Comparison of ENCODE assay signal across 32 mouse cellular contexts in genomic region chr11:5103986-5104509, GRCm38 (mm10). TPM values are rescaled to one million over a fixed set of nuclear protein-coding genes. Genes with fewer than 3 reads are reported as not detected.
DNase-seq lines count a peak whose midpoint lies in the region; ATAC-seq and TF ChIP-seq lines count a peak whose summit lies in the region.
"Had no signal": no experiment of that assay in that cellular context is flagged by ENCODE, and none has a peak within 500 bp of the region (broad histone marks: within the 10 kb centered on the region; RNA-seq: fewer than 3 reads in every experiment).

No protein-coding gene starts in this region.

- no peaks in the 10 kb centered on the region for H3K27me3 ChIP-seq in hindbrain, embryonic 16.5 days (replicated peaks; ENCODE audit: control insufficient read depth, insufficient read depth, low read length)
- H3K27me3 ChIP-seq in hindbrain, embryonic 14.5 days (ENCODE audit: control insufficient read depth, insufficient read depth, low read length) = no peaks in the 10 kb centered on the region
- H3K27me3 ChIP-seq in lung, embryonic 14.5 days (ENCODE audit: insufficient read depth, low read length) = no peaks in the 10 kb centered on the region
- H3K27me3 ChIP-seq in stomach, postnatal 0 days (ENCODE audit: control insufficient read depth, insufficient read depth, low read length) = no peaks in the 10 kb centered on the region
- H3K27me3 ChIP-seq: embryonic facial prominence, embryonic 12.5 days; heart, embryonic 15.5 days; liver, embryonic 15.5 days; lung, embryonic 15.5 days; midbrain, embryonic 13.5 days; stomach, embryonic 15.5 days had no signal

- 84% methylated on average over 4 of the region's 4 CpGs for WGBS in hindbrain, embryonic 16.5 days
- WGBS in hindbrain, embryonic 14.5 days = 93% methylated on average over 4 of the region's 4 CpGs
- 91% methylated on average over 4 of the region's 4 CpGs for WGBS in lung, embryonic 14.5 days
- WGBS in stomach, postnatal 0 days = 94% methylated on average over 4 of the region's 4 CpGs

- H3K4me2 ChIP-seq in hindbrain, embryonic 16.5 days (ENCODE audit: low read length) = no peak overlapping the region
- H3K4me2 ChIP-seq in hindbrain, embryonic 14.5 days (replicated peaks) = no peak overlapping the region
- H3K4me2 ChIP-seq in lung, embryonic 14.5 days = no peak overlapping the region
- H3K4me2 ChIP-seq in stomach, postnatal 0 days (replicated peaks; ENCODE audit: low read depth) = no peak overlapping the region
- H3K4me2 ChIP-seq: embryonic facial prominence, embryonic 12.5 days; heart, embryonic 15.5 days; liver, embryonic 15.5 days; lung, embryonic 15.5 days; midbrain, embryonic 13.5 days; stomach, embryonic 15.5 days had no signal

- TF ChIP-seq EP300 in stomach, postnatal 0 days (optimal IDR thresholded peaks at IDR 0.05) = no peak

- 0 out of 2 replicates have a peak overlapping the region, but pooled peaks have one; percentile 15 for H3K9ac ChIP-seq in hindbrain, embryonic 16.5 days (ENCODE audit: low read depth, low read length)
- no peak overlapping the region for H3K9ac ChIP-seq in hindbrain, embryonic 14.5 days
- peak overlapping the region; percentile 9; the same call in 1 of the 2 replicates for H3K9ac ChIP-seq in lung, embryonic 14.5 days
- H3K9ac ChIP-seq in stomach, postnatal 0 days (ENCODE audit: low read length) = no peak overlapping the region
- H3K9ac ChIP-seq: embryonic facial prominence, embryonic 12.5 days; forebrain, postnatal 0 days; heart, embryonic 15.5 days; liver, embryonic 15.5 days; lung, embryonic 15.5 days; midbrain, embryonic 13.5 days; stomach, embryonic 15.5 days had no signal

- no peak overlapping the region for H3K27ac ChIP-seq in hindbrain, embryonic 16.5 days (ENCODE audit: low read depth, low read length)
- no peak overlapping the region for H3K27ac ChIP-seq in hindbrain, embryonic 14.5 days
- no peak overlapping the region for H3K27ac ChIP-seq in lung, embryonic 14.5 days (ENCODE audit: low read depth)
- 0 out of 2 replicates have a peak overlapping the region, but pooled peaks have one; percentile 18 for H3K27ac ChIP-seq in stomach, postnatal 0 days (replicated peaks)
- H3K27ac ChIP-seq: embryonic facial prominence, embryonic 12.5 days; forebrain, embryonic 10.5 days; heart, embryonic 15.5 days; kidney, postnatal 0 days; liver, embryonic 15.5 days; lung, embryonic 15.5 days; midbrain, embryonic 13.5 days; stomach, embryonic 15.5 days had no signal

- peak; percentile 44 for DNase-seq in gastrocnemius, postnatal 25 days
- DNase-seq in gastrocnemius, adult 8-10 months (ENCODE audit: low spot score in 2 of 2) = no peak
- no peak for DNase-seq in hindbrain, embryonic 14.5 days (ENCODE audit: low spot score)
- DNase-seq in lung, embryonic 14.5 days = no peak
- no peak for DNase-seq in lung, postnatal 25 days (ENCODE audit: low spot score)
- no peak for DNase-seq in stomach, postnatal 0 days (ENCODE audit: low spot score)
- DNase-seq: adrenal gland, postnatal 14 days; cerebellum, adult 11 months; cerebellum, adult 9-10 months; cerebellum, postnatal 36 days; forebrain, postnatal 0 days; gastrocnemius, postnatal 36 days; heart, postnatal 36 days; kidney, postnatal 4 days; lung, postnatal 36 days; retina, postnatal 1 day; right cerebral cortex, postnatal 14 days; thymus, adult 2 months; thymus, postnatal 36 days had no signal

- H3K9me3 ChIP-seq in hindbrain, embryonic 16.5 days (ENCODE audit: control insufficient read depth, low read length) = no peaks in the 10 kb centered on the region
- no peaks in the 10 kb centered on the region for H3K9me3 ChIP-seq in hindbrain, embryonic 14.5 days (ENCODE audit: control insufficient read depth, low read length)
- H3K9me3 ChIP-seq in lung, embryonic 14.5 days (ENCODE audit: low read depth, low read length) = no peaks in the 10 kb centered on the region
- H3K9me3 ChIP-seq in stomach, postnatal 0 days (ENCODE audit: control insufficient read depth, low read length) = no peaks in the 10 kb centered on the region
- H3K9me3 ChIP-seq: embryonic facial prominence, embryonic 12.5 days; forebrain, embryonic 10.5 days; heart, embryonic 15.5 days; liver, embryonic 15.5 days; lung, embryonic 15.5 days; midbrain, embryonic 13.5 days; stomach, embryonic 15.5 days had no signal

- no peak for TF ChIP-seq CTCF in lung, embryonic 14.5 days (IDR thresholded peaks at IDR 0.05; ENCODE audit: low read depth)
- TF ChIP-seq CTCF in stomach, postnatal 0 days (IDR thresholded peaks at IDR 0.05; ENCODE audit: low read depth) = no peak

- peaks cover 8% of the 10 kb centered on the region; the same call in 1 of the 2 replicates for H3K36me3 ChIP-seq in hindbrain, embryonic 16.5 days (ENCODE audit: control insufficient read depth, insufficient read depth, low read length)
- H3K36me3 ChIP-seq in hindbrain, embryonic 14.5 days (replicated peaks; ENCODE audit: control insufficient read depth, insufficient read depth) = peaks cover 38% of the 10 kb centered on the region
- peaks cover 15% of the 10 kb centered on the region; the same call in 1 of the 2 replicates for H3K36me3 ChIP-seq in lung, embryonic 14.5 days (ENCODE audit: insufficient read depth)
- no peaks in the 10 kb centered on the region for H3K36me3 ChIP-seq in stomach, postnatal 0 days (ENCODE audit: control insufficient read depth, insufficient read depth, low read length)

- H3K4me3 ChIP-seq in hindbrain, embryonic 16.5 days (ENCODE audit: low read length) = no peak overlapping the region
- H3K4me3 ChIP-seq in hindbrain, embryonic 14.5 days (replicated peaks; ENCODE audit: low read length) = no peak overlapping the region
- H3K4me3 ChIP-seq in lung, embryonic 14.5 days (ENCODE audit: low read depth, low read length) = no peak overlapping the region
- H3K4me3 ChIP-seq in stomach, postnatal 0 days (ENCODE audit: low read depth, low read length) = no peak overlapping the region
- H3K4me3 ChIP-seq: embryonic facial prominence, embryonic 12.5 days; forebrain, embryonic 10.5 days; heart, embryonic 15.5 days; liver, embryonic 15.5 days; lung, embryonic 15.5 days; midbrain, embryonic 13.5 days; stomach, embryonic 15.5 days had no signal

- peaks cover 15% of the 10 kb centered on the region for H3K4me1 ChIP-seq in hindbrain, embryonic 16.5 days (ENCODE audit: control insufficient read depth, insufficient read depth, low read depth, low read length)
- H3K4me1 ChIP-seq in hindbrain, embryonic 14.5 days (replicated peaks; ENCODE audit: control insufficient read depth, insufficient read depth, low read length) = peaks cover 15% of the 10 kb centered on the region
- peaks cover 6% of the 10 kb centered on the region; the same call in 1 of the 2 replicates for H3K4me1 ChIP-seq in lung, embryonic 14.5 days (ENCODE audit: insufficient read depth)
- H3K4me1 ChIP-seq in stomach, postnatal 0 days (replicated peaks; ENCODE audit: control insufficient read depth, insufficient read depth) = no peaks in the 10 kb centered on the region; the same call in 1 of the 2 replicates

- ATAC-seq in hindbrain, embryonic 16.5 days = no peak
- ATAC-seq in hindbrain, embryonic 14.5 days (ENCODE audit: low FRiP score) = no peak
- ATAC-seq in lung, embryonic 14.5 days (ENCODE audit: insufficient read depth) = no peak
- ATAC-seq in stomach, postnatal 0 days (ENCODE audit: low FRiP score, low TSS enrichment) = no peak
- ATAC-seq: CD4-positive, CD25-positive, alpha-beta regulatory T cell, adult 4 months; forebrain, postnatal 0 days; intestine, postnatal 0 days; midbrain, embryonic 13.5 days had no signal

RNA-seq across cellular contexts. Expression of gene Ewsr1, which starts 5.0 kb away (rescaled TPM):
- 10 to 100 TPM; 69.3 to 82.6 TPM for total RNA-seq in gastrocnemius, postnatal 25 days (2021)
- total RNA-seq in gastrocnemius, adult 8-10 months (2022) = 10 to 100 TPM; 55.1 to 68.1 (median 64.3) TPM
- 520 and 571 TPM in 2 replicates for polyA plus RNA-seq in hindbrain, embryonic 16.5 days (2015; fragmentation: Nextera tagmentation; extraction: Ambion mirVana)
- polyA plus RNA-seq in hindbrain, embryonic 14.5 days (2014; fragmentation: Nextera tagmentation; extraction: Ambion mirVana) = 267 and 288 TPM in 2 replicates
- polyA plus RNA-seq in lung, embryonic 14.5 days (2014; fragmentation: Nextera tagmentation; extraction: Ambion mirVana) = 398 and 449 TPM in 2 replicates
- polyA plus RNA-seq in stomach, postnatal 0 days (2015; fragmentation: Nextera tagmentation; extraction: Ambion mirVana) = 231 and 235 TPM in 2 replicates

RNA-seq across cellular contexts. Expression of gene Rhbdd3, which starts 5.3 kb away (rescaled TPM):
- 10 to 100 TPM; 19.3 to 24.1 TPM for total RNA-seq in gastrocnemius, postnatal 25 days (2021)
- total RNA-seq in gastrocnemius, adult 8-10 months (2022) = 10 to 100 TPM; 33.1 to 43.7 (median 34.2) TPM
- 43.3 and 45.0 TPM in 2 replicates for polyA plus RNA-seq in hindbrain, embryonic 16.5 days (2015; fragmentation: Nextera tagmentation; extraction: Ambion mirVana)
- polyA plus RNA-seq in hindbrain, embryonic 14.5 days (2014; fragmentation: Nextera tagmentation; extraction: Ambion mirVana) = 39.7 and 44.5 TPM in 2 replicates
- 27.9 and 29.9 TPM in 2 replicates for polyA plus RNA-seq in lung, embryonic 14.5 days (2014; fragmentation: Nextera tagmentation; extraction: Ambion mirVana)
- polyA plus RNA-seq in stomach, postnatal 0 days (2015; fragmentation: Nextera tagmentation; extraction: Ambion mirVana) = 19.1 and 19.6 TPM in 2 replicates

RNA-seq across cellular contexts. Expression of gene Gas2l1, which starts 38.9 kb away (rescaled TPM):
- total RNA-seq in gastrocnemius, postnatal 25 days (2021) = 1 to 10 TPM; 6.0 to 9.4 TPM
- 1 to 10 TPM; 2.4 to 3.8 (median 3.1) TPM for total RNA-seq in gastrocnemius, adult 8-10 months (2022)
- polyA plus RNA-seq in hindbrain, embryonic 16.5 days (2015; fragmentation: Nextera tagmentation; extraction: Ambion mirVana) = 19.1 and 21.6 TPM in 2 replicates
- 24.9 and 28.9 TPM in 2 replicates for polyA plus RNA-seq in hindbrain, embryonic 14.5 days (2014; fragmentation: Nextera tagmentation; extraction: Ambion mirVana)
- 33.2 and 36.3 TPM in 2 replicates for polyA plus RNA-seq in lung, embryonic 14.5 days (2014; fragmentation: Nextera tagmentation; extraction: Ambion mirVana)
- polyA plus RNA-seq in stomach, postnatal 0 days (2015; fragmentation: Nextera tagmentation; extraction: Ambion mirVana) = 21.4 and 24.8 TPM in 2 replicates

RNA-seq across cellular contexts. Expression of gene Rasl10a, which starts 46.1 kb away (rescaled TPM):
- not detected for total RNA-seq in gastrocnemius, postnatal 25 days (2021)
- total RNA-seq in gastrocnemius, adult 8-10 months (2022) = not detected
- polyA plus RNA-seq in hindbrain, embryonic 16.5 days (2015; fragmentation: Nextera tagmentation; extraction: Ambion mirVana) = 2.0 TPM in 2 replicates
- polyA plus RNA-seq in hindbrain, embryonic 14.5 days (2014; fragmentation: Nextera tagmentation; extraction: Ambion mirVana) = 1.0 and 1.8 TPM in 2 replicates
- polyA plus RNA-seq in lung, embryonic 14.5 days (2014; fragmentation: Nextera tagmentation; extraction: Ambion mirVana) = 0.75 and 0.78 TPM in 2 replicates
- 1.6 and 1.9 TPM in 2 replicates for polyA plus RNA-seq in stomach, postnatal 0 days (2015; fragmentation: Nextera tagmentation; extraction: Ambion mirVana)
- total RNA-seq: liver, adult 2 months; megakaryocyte, adult 5-6 weeks had no signal
- polyA plus RNA-seq: CD4-positive, CD25-positive, alpha-beta regulatory T cell, adult 4 months had no signal

RNA-seq across cellular contexts. Expression of gene Emid1, which starts 48.0 kb away (rescaled TPM):
- total RNA-seq in gastrocnemius, postnatal 25 days (2021) = 10 to 100 TPM in 1 of 2 experiments, 1 to 10 TPM in 1; 9.4 to 15.4 TPM
- total RNA-seq in gastrocnemius, adult 8-10 months (2022) = 1 to 10 TPM; 5.5 to 9.6 (median 8.4) TPM
- polyA plus RNA-seq in hindbrain, embryonic 16.5 days (2015; fragmentation: Nextera tagmentation; extraction: Ambion mirVana) = 15.8 and 18.2 TPM in 2 replicates
- polyA plus RNA-seq in hindbrain, embryonic 14.5 days (2014; fragmentation: Nextera tagmentation; extraction: Ambion mirVana) = 14.7 and 17.8 TPM in 2 replicates
- polyA plus RNA-seq in lung, embryonic 14.5 days (2014; fragmentation: Nextera tagmentation; extraction: Ambion mirVana) = 50.7 and 52.1 TPM in 2 replicates
- polyA plus RNA-seq in stomach, postnatal 0 days (2015; fragmentation: Nextera tagmentation; extraction: Ambion mirVana) = 48.7 and 51.3 TPM in 2 replicates

Comparison
In these comparisons a context has a peak if more than half of its experiments do, and no peak if none do; other contexts are left out.
1. H3K9ac ChIP-seq: peak in hindbrain, embryonic 16.5 days (single experiment) and lung, embryonic 14.5 days (single experiment); none in hindbrain, embryonic 14.5 days (single experiment) and stomach, postnatal 0 days (single experiment).